Mouse (Mus musculus) limb, embryonic 11.5 days (tissue): ENCODE data around the gene Nup98. TPM values are rescaled to one million over a fixed set of nuclear protein-coding genes. Genes with fewer than 3 reads are reported as not detected.

ENCODE experiments used
- ATAC-seq: fragments of 200-750 bp; cut with Nextera tagmentation; 2 replicates; pipeline ENCODE4 v1.8.0; 2017; ENCODE audit warnings: low read depth; ENCODE audit not compliant: insufficient number of reproducible peaks, low FRiP score, low TSS enrichment
- DNase-seq: peaks from one replicate; pipeline ENCODE4 v3.0.0-alpha.2; 2015; ENCODE audit warnings: low spot score
- H3K27ac ChIP-seq: fragments of 300-500 bp; sonication (generic); replicated peaks from 2 replicates; pipeline ENCODE4 v1.5.1; 2014; ENCODE audit warnings: low read depth, mild to moderate bottlenecking, low read length
- H3K27me3 ChIP-seq: fragments of 300-500 bp; sonication (generic); 2 replicates; pipeline ENCODE4 v1.6.1; 2014; ENCODE audit warnings: mild to moderate bottlenecking, low read length, mixed read lengths; ENCODE audit not compliant: control insufficient read depth, insufficient read depth
- H3K36me3 ChIP-seq: fragments of 300-500 bp; sonication (generic); 2 replicates; pipeline ENCODE4 v1.6.1; 2014; ENCODE audit warnings: mild to moderate bottlenecking, low read length, moderate library complexity, mixed read lengths; ENCODE audit not compliant: control insufficient read depth, insufficient read depth
- H3K4me1 ChIP-seq: fragments of 300-500 bp; sonication (generic); 2 replicates; pipeline ENCODE4 v1.6.1; 2014; ENCODE audit warnings: low read length, mixed read lengths; ENCODE audit not compliant: control insufficient read depth, insufficient read depth
- H3K4me2 ChIP-seq: fragments of 300-500 bp; sonication (generic); 2 replicates; pipeline ENCODE4 v1.6.1; 2014; ENCODE audit warnings: low read depth, mild to moderate bottlenecking, moderate library complexity; ENCODE audit not compliant: severe bottlenecking
- H3K4me3 ChIP-seq: fragments of 300-500 bp; sonication (generic); 2 replicates; pipeline ENCODE4 v1.5.1; 2014; ENCODE audit warnings: low read depth, low read length
- H3K9ac ChIP-seq: fragments of 300-500 bp; sonication (generic); 2 replicates; pipeline ENCODE4 v1.6.1; 2014; ENCODE audit warnings: mild to moderate bottlenecking, low read length
- H3K9me3 ChIP-seq: fragments of 300-500 bp; sonication (generic); 2 replicates; pipeline ENCODE4 v1.6.1; 2016; ENCODE audit warnings: low read length; ENCODE audit not compliant: control insufficient read depth
- WGBS: fragments of 180-500 bp; shearing (Covaris S2); extraction: QIAGEN DNeasy Blood & Tissue Kit; methylation state at CpG from one replicate; pipeline ENCODE4 v1.1.7; 2014; 5-methylcytosine and 5-hydroxymethylcytosine counted together
- polyA plus RNA-seq: library from polyadenylated mRNA; unstranded; fragments of >200 nt; fragmentation: Nextera tagmentation; extraction: Ambion mirVana; gene quantifications from 2 replicates; pipeline ENCODE4 v1.2.1, GENCODE M21; 2014

The Nup98 gene
- polyA plus RNA-seq, 1 experiment from 2014 or later: 53.7 TPM

- Histone ChIP-seq H3K27me3 (no peaks in the 10 kb centered on the region), H3K9ac (no peak within 1 kb of the TSS), H3K9me3 (no peaks in the 10 kb centered on the region), H3K4me2 (no peak within 1 kb of the TSS), H3K27ac (no peak within 1 kb of the TSS), H3K4me3 (no peak within 1 kb of the TSS), H3K4me1 (no peaks in the 10 kb centered on the region), H3K36me3 (peaks cover 35% of the 10 kb centered on the region)
- 83% methylated on average over 5 of the region's 5 CpGs for WGBS
- ATAC-seq (no peak), DNase-seq (no peak)
Measured at GRCm38 (mm10) chr7:102082816-102083215, 127.2 kb downstream of the Nup98 start, which contains the start of gene Trpc2. Trpc2 (plus strand) TSS chr7:102083116.

- DNase-seq (no peak), ATAC-seq (no peak)
- H3K4me2 ChIP-seq: no peak overlapping the region
- no peaks in the 10 kb centered on the region for H3K9me3 ChIP-seq
- H3K27me3 ChIP-seq: no peaks in the 10 kb centered on the region
- H3K4me3 ChIP-seq: no peak overlapping the region
- no peak overlapping the region for H3K9ac ChIP-seq
- peaks cover 39% of the 10 kb centered on the region for H3K36me3 ChIP-seq
- WGBS: 95% methylated on average over 5 of the region's 5 CpGs
- H3K27ac ChIP-seq: no peak overlapping the region
- no peaks in the 10 kb centered on the region for H3K4me1 ChIP-seq
Measured at GRCm38 (mm10) chr7:102081784-102082183, 128.2 kb downstream of the Nup98 start.

- no peak overlapping the region for H3K9ac ChIP-seq
- H3K27ac ChIP-seq: no peak overlapping the region
- DNase-seq (no peak), ATAC-seq (no peak)
- H3K36me3 ChIP-seq: peaks cover 43% of the 10 kb centered on the region
- no peaks in the 10 kb centered on the region for H3K4me1 ChIP-seq
- WGBS: 88% methylated on average over 8 of the region's 8 CpGs
- no peaks in the 10 kb centered on the region for H3K9me3 ChIP-seq
- H3K4me2 ChIP-seq: no peak overlapping the region
- H3K4me3 ChIP-seq: no peak overlapping the region
- no peaks in the 10 kb centered on the region for H3K27me3 ChIP-seq
Measured at GRCm38 (mm10) chr7:102080311-102080710, 129.7 kb downstream of the Nup98 start.

- Histone ChIP-seq H3K9me3 (no peaks in the 10 kb centered on the region), H3K9ac (no peak overlapping the region), H3K4me3 (no peak overlapping the region), H3K4me2 (no peak overlapping the region), H3K27me3 (no peaks in the 10 kb centered on the region), H3K4me1 (no peaks in the 10 kb centered on the region), H3K27ac (no peak overlapping the region), H3K36me3 (peaks cover 41% of the 10 kb centered on the region)
- 83% methylated on average over 7 of the region's 7 CpGs for WGBS
- ATAC-seq: no peak
- DNase-seq: no peak
Measured at GRCm38 (mm10) chr7:102078517-102078916, 131.5 kb downstream of the Nup98 start.

GRCm38 (mm10) chr7:102076714-102077296 is 133.2 kb downstream of the Nup98 start:
- H3K9ac ChIP-seq: no peak overlapping the region
- no peak overlapping the region for H3K27ac ChIP-seq
- H3K4me2 ChIP-seq: no peak overlapping the region
- DNase-seq (no peak), ATAC-seq (no peak)
- no peaks in the 10 kb centered on the region for H3K27me3 ChIP-seq
- 87% methylated on average over 7 of the region's 7 CpGs for WGBS
- peaks cover 31% of the 10 kb centered on the region for H3K36me3 ChIP-seq
- no peaks in the 10 kb centered on the region for H3K4me1 ChIP-seq
- no peaks in the 10 kb centered on the region for H3K9me3 ChIP-seq
- H3K4me3 ChIP-seq: no peak overlapping the region

Other genes starting within 250 kb of the Nup98 start
- 3.1 and 3.9 TPM in 2 replicates for gene Il18bp, start 191.5 kb downstream of the Nup98 start, polyA plus RNA-seq
- 29.0 and 30.3 TPM in 2 replicates for gene Rnf121, start 144.7 kb downstream of the Nup98 start, polyA plus RNA-seq
- 30.0 and 30.3 TPM in 2 replicates for gene Xndc1, start 144.7 kb downstream of the Nup98 start, polyA plus RNA-seq
- gene Xntrpc, start 144.5 kb downstream of the Nup98 start, polyA plus RNA-seq: 1.6 and 2.4 TPM in 2 replicates
- gene Trpc2, start 127.1 kb downstream of the Nup98 start, polyA plus RNA-seq: not detected in 2 replicates
- 0.67 and 2.1 TPM in 2 replicates for gene Art1, start 108.4 kb downstream of the Nup98 start, polyA plus RNA-seq
- gene Art5, start 100.7 kb downstream of the Nup98 start, polyA plus RNA-seq: 4.9 and 5.8 TPM in 2 replicates
- 0.28 TPM in 1 of 2 replicates, not detected in the other for gene Chrna10, start 93.3 kb downstream of the Nup98 start, polyA plus RNA-seq
- gene Pgap2, start within 50 bp of the Nup98 start, polyA plus RNA-seq: 73.7 and 78.3 TPM in 2 replicates
- gene Rhog, start 45.9 kb upstream of the Nup98 start, polyA plus RNA-seq: 54.4 and 58.7 TPM in 2 replicates
- 14.2 and 15.8 TPM in 2 replicates for gene Stim1, start 57.6 kb upstream of the Nup98 start, polyA plus RNA-seq
- gene Rrm1, start 231.5 kb upstream of the Nup98 start, polyA plus RNA-seq: 261 and 275 TPM in 2 replicates